Mouse (Mus musculus): ENCODE measurements at regions not wholly inside any gene's neighbourhood (a gene's known extent, or its start where the extent isn't known, plus 50 kb on each side); places are given as distances from the start of the nearest gene placed in this dataset.

GRCm38 (mm10) chr13:28658652-28659051 lies 294.9 kb downstream of the Sox4 start:
- TF ChIP-seq CTCF (IDR thresholded peaks at IDR 0.05; ENCODE audit: low read depth, low read length), result no peak
- TF ChIP-seq POLR2A (IDR thresholded peaks at IDR 0.05; ENCODE audit: extremely low read depth, insufficient read depth, low read length), result no peak
